Mouse (Mus musculus) stomach, embryonic 14.5 days (tissue): ENCODE measurements around the gene Hoxc6. TPM values are rescaled to one million over a fixed set of nuclear protein-coding genes. Genes with fewer than 3 reads are reported as not detected.
A peak's percentile ranks its signal among the peaks of the same experiment; 100 is the strongest.

ENCODE experiments used
- ATAC-seq: fragments of 200-750 bp; cut with Nextera tagmentation; 2 replicates; pipeline ENCODE4 v1.8.0; 2017; ENCODE audit warnings: low read depth, moderate TSS enrichment; ENCODE audit not compliant: insufficient number of reproducible peaks, insufficient read depth, low FRiP score
- H3K27ac ChIP-seq: fragments of 300-500 bp; sonication (generic); 2 replicates; pipeline ENCODE4 v1.5.1; 2014; ENCODE audit warnings: mild to moderate bottlenecking, low read length, moderate library complexity, mixed read lengths
- H3K27me3 ChIP-seq: fragments of 300-500 bp; sonication (generic); 2 replicates; pipeline ENCODE4 v1.6.1; 2014; ENCODE audit warnings: low read length, control low read depth, mixed read lengths; ENCODE audit not compliant: control insufficient read depth, insufficient read depth
- H3K36me3 ChIP-seq: fragments of 300-500 bp; sonication (generic); 2 replicates; pipeline ENCODE4 v1.6.1; 2014; ENCODE audit warnings: mild to moderate bottlenecking, control low read depth, low read length, moderate library complexity, mixed read lengths; ENCODE audit not compliant: control insufficient read depth, insufficient read depth
- H3K4me1 ChIP-seq: fragments of 300-500 bp; sonication (generic); 2 replicates; pipeline ENCODE4 v1.6.1; 2014; ENCODE audit warnings: low read length, control low read depth, mixed read lengths; ENCODE audit not compliant: control insufficient read depth, insufficient read depth
- H3K4me2 ChIP-seq: fragments of 300-500 bp; sonication (generic); replicated peaks from 2 replicates; pipeline ENCODE4 v1.6.1; 2014; ENCODE audit warnings: low read depth, low read length, control low read depth
- H3K4me3 ChIP-seq: fragments of 300-500 bp; sonication (generic); 2 replicates; pipeline ENCODE4 v1.5.1; 2014; ENCODE audit warnings: low read depth, low read length, control low read depth
- H3K9ac ChIP-seq: fragments of 300-500 bp; sonication (generic); replicated peaks from 2 replicates; pipeline ENCODE4 v1.6.1; 2014; ENCODE audit warnings: low read depth, mild to moderate bottlenecking, control low read depth, low read length, moderate library complexity, mixed read lengths
- H3K9me3 ChIP-seq: fragments of 300-500 bp; sonication (generic); 2 replicates; pipeline ENCODE4 v1.6.1; 2016; ENCODE audit warnings: low read depth, low read length, control low read depth; ENCODE audit not compliant: control insufficient read depth
- WGBS: fragments of 180-500 bp; shearing (Covaris S2); extraction: QIAGEN DNeasy Blood & Tissue Kit; methylation state at CpG from one replicate; pipeline ENCODE4 v1.1.7; 2014; 5-methylcytosine and 5-hydroxymethylcytosine counted together
- polyA plus RNA-seq: library from polyadenylated mRNA; unstranded; fragments of >200 nt; fragmentation: Nextera tagmentation; extraction: Ambion mirVana; gene quantifications from 2 replicates; pipeline ENCODE4 v1.2.1, GENCODE M21; 2014

Hoxc6 gene
- polyA plus RNA-seq, 1 experiment from 2014 or later: 4.8 TPM

DNA sequence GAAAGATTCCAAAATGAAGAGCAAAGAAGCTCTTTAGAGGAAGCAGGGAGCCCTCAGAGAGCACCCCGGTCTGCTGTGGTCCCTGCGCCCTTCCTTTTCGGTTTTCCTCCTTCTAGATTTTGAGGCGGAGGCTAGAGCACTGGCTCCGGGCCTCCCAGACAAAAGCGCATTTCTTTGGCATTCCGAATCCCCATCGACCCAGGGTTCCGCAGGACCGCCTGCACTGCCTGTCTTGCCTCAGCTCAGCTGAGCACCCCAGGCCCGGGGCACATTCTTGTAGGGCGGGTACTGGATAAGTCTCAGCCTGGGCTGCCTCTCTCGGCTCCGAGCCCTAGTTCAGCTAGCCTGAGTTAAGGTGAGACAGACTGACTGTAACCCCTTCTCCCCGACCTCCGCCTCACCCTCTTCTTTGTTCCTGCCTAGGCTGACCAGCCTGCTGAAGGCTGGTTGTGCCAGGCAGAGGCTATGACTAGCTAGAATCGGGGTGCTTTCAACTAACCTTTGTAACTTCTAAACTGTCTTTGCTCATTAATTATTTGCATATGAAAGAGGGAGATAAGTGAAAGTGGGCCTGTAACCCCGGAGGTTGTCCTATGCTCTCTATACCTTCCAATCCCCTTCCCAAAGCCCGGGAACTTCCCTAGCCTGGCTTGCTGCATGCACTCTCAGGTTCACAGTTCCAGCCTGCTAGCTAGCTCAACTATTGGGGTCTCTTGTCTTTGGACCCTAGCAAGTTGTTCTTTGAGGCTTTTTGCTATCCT, 17.5 kb downstream of the Hoxc6 start:
- Histone ChIP-seq H3K27ac (peak overlapping the region; percentile 89), H3K36me3 (no peaks in the 10 kb centered on the region), H3K9me3 (no peaks in the 10 kb centered on the region), H3K4me3 (peak overlapping the region; percentile 32), H3K27me3 (peaks cover 21% of the 10 kb centered on the region), H3K9ac (peak overlapping the region; percentile 65), H3K4me1 (peaks cover 6% of the 10 kb centered on the region; the same call in 1 of the 2 replicates), H3K4me2 (peak overlapping the region; percentile 45)
- WGBS: 14% methylated on average over 19 of the region's 19 CpGs
- 0 out of 2 replicates have a peak, but pooled peaks have one; percentile 19 for ATAC-seq

GRCm38 (mm10) chr15:103018636-103019035, 20.6 kb downstream of the Hoxc6 start, which contains the start of gene Hoxc4:
Gene Hoxc4 (plus strand): TSS chr15:103018934.
- no peak within 1 kb of the TSS; the same call in 1 of the 2 replicates for H3K9ac ChIP-seq

DNA sequence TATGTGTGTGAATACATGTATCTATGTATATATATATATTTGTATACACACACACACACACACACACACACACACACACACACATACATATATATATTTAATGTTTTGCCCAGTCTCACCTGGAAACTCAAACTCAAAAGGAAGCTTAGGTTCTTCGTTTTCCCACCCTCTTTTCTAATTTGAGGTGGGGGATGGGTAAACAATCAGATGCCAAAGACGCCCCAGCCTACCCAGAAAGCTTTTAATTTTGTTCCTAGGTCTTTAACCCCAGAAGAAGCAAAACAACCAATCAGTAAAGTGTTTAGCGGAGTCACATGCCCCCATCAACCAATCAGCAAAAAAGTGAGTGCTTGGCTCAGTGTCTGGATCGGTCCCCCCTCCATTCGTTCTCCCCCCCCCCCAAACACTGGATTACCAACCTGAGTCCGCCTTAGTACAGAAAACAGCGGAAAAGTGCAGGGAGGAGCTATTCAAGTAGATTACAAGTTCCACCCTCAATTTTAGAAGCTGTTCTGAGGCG, 22.9 kb downstream of the Hoxc6 start:
- H3K4me3 ChIP-seq: no peak overlapping the region
- H3K27ac ChIP-seq: no peak overlapping the region
- peak overlapping the region; percentile 13 for H3K4me2 ChIP-seq
- ATAC-seq: no peak
- WGBS: 10% methylated on average over 8 of the region's 8 CpGs
- H3K4me1 ChIP-seq: peaks cover 6% of the 10 kb centered on the region; the same call in 1 of the 2 replicates
- H3K27me3 ChIP-seq: peaks cover 5% of the 10 kb centered on the region; the same call in 1 of the 2 replicates
- no peaks in the 10 kb centered on the region for H3K9me3 ChIP-seq
- no peaks in the 10 kb centered on the region for H3K36me3 ChIP-seq
- no peak overlapping the region for H3K9ac ChIP-seq

More at GRCm38 (mm10) chr15:103018636-103019035, 20.6 kb downstream of the Hoxc6 start, which contains the start of gene Hoxc4:
- peak within 1 kb of the TSS; percentile 1; the same call in 1 of the 2 replicates for H3K4me3 ChIP-seq
- H3K4me2 ChIP-seq: peak within 1 kb of the TSS; percentile 20; the same call in 1 of the 2 replicates
- peak within 1 kb of the TSS; percentile 66 for H3K27ac ChIP-seq
- peaks cover 6% of the 10 kb centered on the region; the same call in 1 of the 2 replicates for H3K4me1 ChIP-seq
- no peak for ATAC-seq
- WGBS: 28% methylated on average over 9 of the region's 9 CpGs
- peaks cover 5% of the 10 kb centered on the region; the same call in 1 of the 2 replicates for H3K27me3 ChIP-seq
- H3K9me3 ChIP-seq: no peaks in the 10 kb centered on the region
- H3K36me3 ChIP-seq: no peaks in the 10 kb centered on the region

GRCm38 (mm10) chr15:103021544-103021943, 23.5 kb downstream of the Hoxc6 start:
- Histone ChIP-seq H3K36me3 (no peaks in the 10 kb centered on the region), H3K4me2 (peak overlapping the region; percentile 13), H3K9me3 (no peaks in the 10 kb centered on the region), H3K27ac (no peak overlapping the region), H3K4me1 (peaks cover 6% of the 10 kb centered on the region; the same call in 1 of the 2 replicates), H3K4me3 (no peak overlapping the region), H3K9ac (no peak overlapping the region), H3K27me3 (peaks cover 4% of the 10 kb centered on the region; the same call in 1 of the 2 replicates)
- 16% methylated on average over 8 of the region's 8 CpGs for WGBS
- ATAC-seq: no peak

DNA sequence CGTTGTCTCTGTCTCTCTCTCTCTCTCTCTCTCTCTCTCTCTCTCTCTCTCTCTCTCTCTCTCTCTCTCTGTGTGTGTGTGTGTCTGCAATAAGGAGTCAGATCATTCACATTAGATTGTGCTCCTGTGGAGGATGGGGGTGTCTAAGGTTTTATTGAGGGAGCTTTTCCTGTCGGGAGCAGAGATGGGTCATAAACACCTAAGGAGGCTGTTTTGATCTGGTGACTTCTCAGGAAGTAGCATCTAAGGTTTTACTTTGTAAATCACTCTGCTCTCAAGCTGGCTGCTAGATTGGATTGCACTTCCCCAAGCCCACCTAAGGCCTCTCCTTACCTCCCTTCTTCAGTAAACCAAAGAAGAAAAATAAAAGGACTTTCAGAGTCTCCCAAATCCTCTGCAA, 26.1 kb downstream of the Hoxc6 start:
- ATAC-seq: no peak
- H3K27me3 ChIP-seq: no peaks in the 10 kb centered on the region; the same call in 1 of the 2 replicates
- no peak overlapping the region for H3K4me3 ChIP-seq
- H3K4me2 ChIP-seq: no peak overlapping the region
- no peaks in the 10 kb centered on the region for H3K9me3 ChIP-seq
- WGBS: 11% methylated on average over 2 of the region's 2 CpGs
- no peaks in the 10 kb centered on the region for H3K4me1 ChIP-seq
- H3K27ac ChIP-seq: no peak overlapping the region
- no peak overlapping the region for H3K9ac ChIP-seq
- no peaks in the 10 kb centered on the region for H3K36me3 ChIP-seq

DNA sequence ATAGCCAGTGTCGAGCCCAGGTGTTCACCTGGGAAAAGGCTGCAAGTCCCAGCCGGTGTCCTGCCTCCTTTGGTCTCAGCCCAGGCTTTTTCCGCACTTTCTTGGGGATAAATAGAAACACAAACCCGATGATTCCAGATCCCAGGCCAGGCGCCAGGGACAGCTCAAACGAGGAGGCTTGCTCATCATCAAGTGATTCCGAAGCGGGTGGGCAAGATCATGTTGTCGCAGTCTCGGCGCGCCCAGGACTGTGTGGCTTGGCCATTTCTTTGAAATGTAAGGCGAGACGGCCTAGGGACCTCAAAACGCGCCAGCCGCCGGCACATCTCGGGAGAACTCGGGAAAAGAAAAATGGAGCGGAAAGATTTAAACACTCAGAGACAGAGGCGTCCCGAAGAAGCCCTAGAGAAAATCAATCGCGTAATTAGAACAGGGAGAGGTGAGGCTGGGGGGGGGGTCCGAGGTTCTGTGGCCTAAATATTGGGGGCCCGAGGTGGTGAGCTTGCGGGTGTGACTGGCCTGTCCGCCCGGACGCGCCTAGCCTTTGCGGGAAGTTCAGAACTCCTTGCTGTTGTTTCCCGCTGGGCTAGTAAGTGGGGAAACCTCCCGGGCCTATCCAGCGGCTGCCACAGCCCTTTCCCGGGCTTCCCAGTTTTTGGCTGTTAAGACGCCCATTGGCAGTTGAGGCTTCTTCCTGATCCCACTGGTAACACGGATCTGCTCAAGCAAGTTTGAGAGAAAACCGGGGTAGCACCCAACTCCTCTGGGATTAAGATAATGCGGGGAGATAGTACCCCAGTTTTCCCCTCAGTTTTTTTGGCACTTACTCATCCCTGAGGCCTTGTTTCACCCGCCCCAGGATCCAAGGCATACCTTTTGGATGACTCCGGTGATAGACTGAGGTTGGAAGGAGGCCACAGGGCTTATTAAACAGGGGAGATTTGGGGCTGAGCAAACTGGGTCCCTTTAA, 29.5 kb downstream of the Hoxc6 start:
- H3K36me3 ChIP-seq: no peaks in the 10 kb centered on the region
- H3K9ac ChIP-seq: peak overlapping the region; percentile 18; the same call in 1 of the 2 replicates
- peak overlapping the region; percentile 34 for H3K4me2 ChIP-seq
- no peaks in the 10 kb centered on the region for H3K27me3 ChIP-seq
- H3K27ac ChIP-seq: no peak overlapping the region
- H3K4me3 ChIP-seq: peak overlapping the region; percentile 16; the same call in 1 of the 2 replicates
- no peak for ATAC-seq
- H3K9me3 ChIP-seq: no peaks in the 10 kb centered on the region
- 17% methylated on average over 43 of the region's 43 CpGs for WGBS
- H3K4me1 ChIP-seq: 0 out of 2 replicates have a peak, but pooled peaks cover 4% of the 10 kb centered on the region

- peaks cover 13% of the 10 kb centered on the region; the same call in 1 of the 2 replicates for H3K4me1 ChIP-seq
- H3K4me3 ChIP-seq: no peak overlapping the region
- WGBS: 47% methylated on average over 9 of the region's 9 CpGs
Observed at GRCm38 (mm10) chr15:103028916-103029512, 31.0 kb downstream of the Hoxc6 start.

More at GRCm38 (mm10) chr15:103028916-103029512, 31.0 kb downstream of the Hoxc6 start:
- Histone ChIP-seq H3K4me2 (no peak overlapping the region), H3K36me3 (no peaks in the 10 kb centered on the region), H3K27ac (no peak overlapping the region), H3K9ac (no peak overlapping the region), H3K27me3 (no peaks in the 10 kb centered on the region), H3K9me3 (no peaks in the 10 kb centered on the region)
- ATAC-seq: no peak
